Mouse (Mus musculus) cerebellum, adult 11-12 months (tissue): Measurements from ENCODE around the gene Tfeb.

Source experiments
- DNase-seq: peaks from one replicate; pipeline ENCODE4 v3.0.0; 2022

Gene Tfeb

GRCm38 (mm10) chr17:47736856-47737255, at the start of gene Tfeb:
Gene Tfeb (plus strand): TSS chr17:47737030.
- peak; percentile 94 for DNase-seq

- peak; percentile 96 for DNase-seq
These were observed 49.2 kb upstream of the Tfeb start for GRCm38 (mm10) chr17:47687409-47688343.

DNA sequence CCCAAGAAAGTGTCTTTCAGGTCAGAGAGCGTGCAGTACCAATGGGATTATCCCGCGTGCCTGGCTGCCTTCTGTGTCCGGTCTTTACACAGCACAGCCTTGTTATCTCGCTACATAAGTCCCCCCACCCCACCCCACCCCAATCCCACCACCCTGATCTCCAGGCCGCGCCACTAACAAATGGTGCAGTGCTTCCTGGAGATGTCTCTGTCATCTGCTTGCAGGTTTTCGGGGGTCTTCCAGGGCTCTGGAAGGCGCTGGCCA, 48.6 kb upstream of the Tfeb start, which contains the start of gene Tomm6:
Gene Tomm6 (minus strand): TSS at position 43 of the 264 bp plus-strand sequence.
- no peak for DNase-seq

- DNase-seq, result peak; percentile 83
These were observed 47.9 kb upstream of the Tfeb start, which contains the start of gene Frs3 for GRCm38 (mm10) chr17:47688608-47689575. Gene Frs3 (plus strand): TSS chr17:47689030.

DNA sequence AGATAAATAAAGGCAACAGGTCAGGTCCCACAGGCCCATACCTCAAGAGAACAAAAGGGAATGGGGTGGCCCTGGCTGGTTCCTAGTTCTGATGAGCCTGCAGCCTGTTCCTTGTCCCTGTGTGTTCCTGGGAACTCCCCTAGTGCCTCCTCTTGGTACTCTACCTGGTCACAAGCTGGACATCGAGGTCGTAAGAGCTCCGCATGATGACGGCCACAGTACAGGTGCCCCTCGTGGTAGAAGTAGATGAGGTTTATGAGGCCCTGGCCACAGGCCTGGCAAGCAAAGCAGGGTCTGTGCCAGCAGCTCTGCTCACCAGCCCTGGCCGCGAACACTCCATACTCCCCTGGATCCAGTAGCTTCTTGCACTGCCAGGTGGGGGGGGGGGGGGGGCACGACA, 46.9 kb upstream of the Tfeb start:
- peak; percentile 57 for DNase-seq

- DNase-seq, result no peak
These were observed 45.2 kb upstream of the Tfeb start for GRCm38 (mm10) chr17:47691650-47692049.

DNA sequence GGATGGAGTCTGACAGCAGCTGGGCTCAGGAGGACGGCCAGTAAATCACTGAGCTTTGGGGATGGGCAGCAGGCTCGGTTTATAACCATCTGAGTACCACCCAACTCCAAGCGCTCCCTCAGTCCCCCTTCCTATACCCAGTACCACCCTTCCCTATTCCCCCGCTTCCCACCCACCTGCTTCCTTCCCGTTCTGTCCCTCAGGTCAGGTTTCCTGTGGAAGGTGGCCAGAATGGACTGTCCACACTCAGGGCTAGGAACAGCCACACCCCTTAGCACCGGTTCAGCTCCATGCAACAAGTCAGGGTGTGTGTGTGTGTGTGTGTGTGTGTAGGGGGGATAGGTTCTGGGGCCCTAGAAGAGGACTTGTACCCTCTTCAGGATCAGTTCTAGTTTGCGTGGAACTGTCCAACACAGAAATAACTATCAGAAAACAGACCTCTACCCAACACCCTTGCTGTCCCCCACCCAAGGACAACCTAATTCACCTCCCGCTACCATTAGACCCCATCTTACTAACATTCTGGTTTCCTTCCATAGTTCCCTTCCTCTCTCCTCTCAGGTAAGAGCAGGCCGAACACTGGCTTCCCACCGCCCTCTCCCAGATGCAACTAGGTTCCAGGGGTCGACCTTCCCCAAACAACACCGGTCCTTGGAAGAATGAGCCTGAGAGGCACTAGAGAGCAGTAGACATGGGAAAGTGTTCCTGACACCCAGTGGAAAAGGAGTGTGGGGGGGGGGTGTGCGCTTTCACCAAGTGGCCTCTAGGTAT, 43.0 kb upstream of the Tfeb start:
- peak; percentile 54 for DNase-seq

- DNase-seq, result no peak
These were observed 42.6 kb upstream of the Tfeb start, which contains the start of gene Gm21981 for GRCm38 (mm10) chr17:47694442-47694502. Gene Gm21981 (minus strand): TSS chr17:47694455.

DNA sequence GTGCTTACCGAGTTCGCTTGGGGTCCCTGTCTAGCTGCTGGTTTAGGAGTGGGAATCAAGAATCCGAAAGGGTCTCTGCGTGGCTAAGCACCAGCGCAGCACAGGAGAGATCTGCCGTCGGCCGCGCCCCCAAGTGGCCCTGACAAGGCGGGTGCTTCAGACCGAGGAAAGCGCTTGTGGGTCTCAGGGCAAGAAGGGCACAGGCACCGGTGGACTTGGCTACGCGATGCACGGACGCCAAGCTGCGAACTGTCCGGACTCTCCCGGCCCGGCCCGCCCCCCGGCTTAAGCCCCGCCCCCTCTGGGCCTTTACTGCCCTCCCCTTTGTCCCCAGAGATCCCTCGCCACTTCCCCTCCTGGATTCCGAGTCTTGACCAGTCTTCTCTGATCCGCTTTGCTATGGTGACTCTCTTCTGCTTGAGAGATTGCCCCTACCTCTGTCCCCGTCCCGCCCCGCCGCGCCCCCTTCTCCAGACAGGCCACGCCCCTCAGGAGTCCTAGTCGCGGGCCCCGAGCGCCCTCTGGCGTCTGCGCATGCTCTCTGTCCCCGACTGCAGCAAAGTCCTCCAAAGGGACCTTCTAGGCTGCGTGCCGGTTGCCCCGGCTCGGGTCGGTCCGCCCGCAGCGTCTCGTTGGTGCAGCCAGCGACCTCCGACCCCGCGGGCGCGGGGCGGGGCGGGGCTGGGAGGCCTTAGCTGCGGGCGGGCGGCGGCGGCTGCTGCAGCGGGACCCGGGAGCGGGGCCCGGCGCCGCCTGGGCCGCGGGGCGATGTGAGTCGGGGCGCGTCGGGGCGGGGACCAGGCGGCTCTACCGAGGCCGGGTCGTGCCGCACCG, 42.1 kb upstream of the Tfeb start, which contains the start of gene Prickle4:
Gene Prickle4 (minus strand): TSS at position 234 of the 834 bp plus-strand sequence.
- peak; percentile 97 for DNase-seq

GRCm38 (mm10) chr17:47695337-47695710, 41.5 kb upstream of the Tfeb start:
- DNase-seq, result no peak

- DNase-seq, result no peak
These were observed 38.7 kb upstream of the Tfeb start for GRCm38 (mm10) chr17:47698156-47698555.

DNA sequence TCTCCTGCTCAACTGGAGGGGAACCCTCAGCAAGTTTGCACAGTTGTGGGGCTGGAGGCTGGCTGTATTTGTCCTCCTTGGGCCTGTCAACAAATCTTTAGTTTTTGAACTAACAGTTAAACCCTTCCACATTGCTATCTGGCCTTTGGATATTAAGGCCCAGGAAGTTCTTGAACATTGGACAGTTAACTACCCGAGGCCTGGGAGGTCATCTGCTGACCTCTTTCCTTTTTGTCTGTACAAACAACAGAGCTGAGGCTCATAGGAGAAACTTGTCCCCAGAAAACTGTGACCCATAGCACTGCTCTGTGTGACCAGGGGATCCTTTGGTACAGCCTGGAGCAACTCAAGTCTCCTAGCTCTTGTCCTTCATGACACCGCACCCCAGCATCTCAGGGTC, 37.8 kb upstream of the Tfeb start:
- no peak for DNase-seq

- no peak for DNase-seq
These were observed 35.0 kb upstream of the Tfeb start for GRCm38 (mm10) chr17:47701793-47702192.

- DNase-seq, result no peak
These were observed 34.1 kb upstream of the Tfeb start for GRCm38 (mm10) chr17:47702548-47703345.

DNA sequence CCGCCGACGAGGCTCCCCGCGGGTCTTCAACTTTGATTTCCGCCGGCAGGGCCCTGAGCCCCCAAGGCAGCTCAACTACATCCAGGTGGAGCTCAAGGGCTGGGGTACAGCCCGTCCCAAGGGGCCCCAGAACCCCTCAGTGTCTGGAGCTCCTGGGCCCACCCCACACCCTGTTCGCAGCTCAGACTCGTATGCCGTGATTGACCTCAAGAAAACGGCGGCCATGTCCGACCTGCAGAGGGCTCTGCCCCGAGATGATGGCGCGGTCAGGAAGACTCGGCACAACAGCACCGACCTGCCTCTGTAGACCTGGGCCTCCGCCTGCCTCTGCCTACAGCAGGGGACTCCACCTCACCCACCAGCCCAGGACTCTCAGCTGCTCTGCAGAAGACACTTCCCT, 33.3 kb upstream of the Tfeb start:
- DNase-seq, result no peak

DNA sequence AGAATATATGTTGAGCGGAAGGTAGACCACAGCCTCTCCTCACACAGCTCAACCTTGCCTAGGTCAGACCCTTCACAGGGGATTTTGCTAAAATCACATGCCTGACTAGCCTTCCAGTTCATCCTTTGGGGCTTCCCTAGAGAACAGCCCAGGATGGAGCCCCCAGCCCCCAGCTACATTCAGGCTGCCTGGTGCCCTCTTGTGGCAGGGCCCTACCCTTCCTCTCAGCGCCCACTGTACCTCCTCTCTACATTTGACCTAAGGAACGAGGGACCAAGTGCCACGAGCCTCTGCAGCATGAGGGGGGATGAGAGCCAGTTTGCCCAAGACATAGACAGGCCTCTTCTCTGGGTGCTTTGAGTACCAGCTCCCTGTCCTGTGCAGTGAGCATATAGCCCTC, 32.1 kb upstream of the Tfeb start:
- no peak for DNase-seq

DNA sequence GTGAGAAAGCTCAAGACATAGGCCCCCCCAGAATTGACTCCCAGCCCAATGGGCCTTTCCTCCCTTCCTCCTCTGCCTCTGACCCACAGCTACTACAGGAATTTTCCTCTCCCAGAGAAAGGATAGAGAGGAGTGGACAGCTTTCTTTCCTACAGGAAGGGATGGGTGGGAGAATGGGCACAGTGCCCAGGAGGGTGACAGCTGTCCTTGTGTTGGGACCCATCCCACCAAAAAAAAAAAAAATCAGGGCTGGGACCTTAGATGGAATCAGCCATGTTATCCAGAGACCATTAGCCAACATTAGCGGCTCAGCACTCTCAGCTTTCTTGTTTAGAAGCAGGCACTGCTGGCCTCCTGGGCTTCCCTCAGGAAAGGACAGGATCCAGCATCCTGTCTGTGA, 30.6 kb upstream of the Tfeb start:
- no peak for DNase-seq

DNA sequence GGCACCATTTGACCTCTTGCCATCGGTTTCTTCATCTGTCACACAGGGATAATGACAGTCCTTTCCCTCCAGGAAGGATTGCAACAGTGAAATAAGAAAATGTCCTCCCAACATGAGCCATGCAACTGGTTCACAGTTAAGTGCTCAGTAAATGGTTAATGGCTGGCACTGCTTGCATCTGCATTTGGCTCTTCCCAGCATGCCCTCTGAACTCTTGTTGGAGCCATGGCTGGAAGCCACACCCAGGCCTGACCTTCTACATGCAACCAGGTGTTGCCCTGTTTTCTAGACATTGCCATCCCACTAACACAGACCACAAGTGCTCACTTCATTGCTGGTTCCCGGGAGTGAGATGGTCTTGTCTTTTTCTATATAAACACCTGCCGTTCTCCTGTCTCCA, 28.9 kb upstream of the Tfeb start:
- DNase-seq, result no peak

DNA sequence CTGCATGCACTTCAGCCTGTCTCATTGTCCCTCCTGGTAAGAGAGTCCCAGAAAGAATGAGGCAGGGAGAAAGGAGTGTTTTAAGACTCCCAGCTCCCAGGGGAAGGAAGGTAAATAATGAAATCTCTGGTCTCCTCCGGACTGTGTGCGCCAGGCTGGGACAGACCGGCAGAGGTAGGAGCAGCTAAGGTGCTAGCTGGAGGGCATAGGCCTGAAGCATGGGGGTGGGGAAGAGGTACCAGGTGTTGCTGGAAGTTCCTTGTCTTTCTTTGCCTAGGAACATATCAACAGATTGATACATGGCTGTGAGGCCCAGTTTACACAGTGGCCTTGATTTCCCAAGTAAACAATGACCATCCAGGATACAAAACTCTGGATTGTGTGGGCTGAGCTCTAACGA, 27.9 kb upstream of the Tfeb start:
- DNase-seq, result no peak

- DNase-seq, result no peak
These were observed 26.8 kb upstream of the Tfeb start for GRCm38 (mm10) chr17:47710036-47710435.

- DNase-seq, result no peak
These were observed 24.9 kb upstream of the Tfeb start for GRCm38 (mm10) chr17:47711883-47712282.
